Mouse (Mus musculus): Measurements from ENCODE around the gene Ddit4l. TPM values are rescaled to one million over a fixed set of nuclear protein-coding genes. Genes with fewer than 3 reads are reported as not detected.

Ddit4l gene
- total RNA-seq (2023): not detected

GRCm38 (mm10) chr3:137621312-137621711 lies at the start of gene Ddit4l:
Ddit4l (plus strand) TSS chr3:137621612.

GRCm38 (mm10) chr3:137671224-137671623 lies 49.8 kb downstream of the Ddit4l start, which contains the start of gene Gm21962:
Gm21962 (plus strand) TSS chr3:137671524.

Other genes with a start within 250 kb of the Ddit4l start
- not detected for gene Gm21962, start 49.9 kb downstream of the Ddit4l start, total RNA-seq (2023)
- 219 TPM for gene H2afz, start 242.9 kb downstream of the Ddit4l start, total RNA-seq (2023)
- gene Dnajb14, start 246.1 kb downstream of the Ddit4l start, total RNA-seq (2023): 4.6 TPM